Mouse (Mus musculus): ENCODE measurements around the gene Bmp4. TPM values are rescaled to one million over a fixed set of nuclear protein-coding genes. Genes with fewer than 3 reads are reported as not detected.

Gene Bmp4
- polyA plus RNA-seq, 1 experiment from 2014 or later: 82.5 TPM

Other genes with a start within 250 kb of the Bmp4 start
- 0.41 and 0.65 TPM in 2 replicates for gene Gm15217, start 11.3 kb downstream of the Bmp4 start, polyA plus RNA-seq (2015; fragmentation: Nextera tagmentation; extraction: Ambion mirVana)